Mouse (Mus musculus) heart, adult 9 months (tissue): ENCODE results near the gene Stambp.

Experiments
- DNase-seq, 2 experiments: peaks; one replicate each; pipeline ENCODE4 v3.0.0; 2022; ENCODE audit warnings: low spot score in 2 of 2

Stambp gene

GRCm38 (mm10) chr6:83568901-83569862 lies 3.3 kb downstream of the Stambp start:
- DNase-seq: no peak

GRCm38 (mm10) chr6:83555972-83556371 lies 16.6 kb downstream of the Stambp start:
- DNase-seq: no peak

DNA sequence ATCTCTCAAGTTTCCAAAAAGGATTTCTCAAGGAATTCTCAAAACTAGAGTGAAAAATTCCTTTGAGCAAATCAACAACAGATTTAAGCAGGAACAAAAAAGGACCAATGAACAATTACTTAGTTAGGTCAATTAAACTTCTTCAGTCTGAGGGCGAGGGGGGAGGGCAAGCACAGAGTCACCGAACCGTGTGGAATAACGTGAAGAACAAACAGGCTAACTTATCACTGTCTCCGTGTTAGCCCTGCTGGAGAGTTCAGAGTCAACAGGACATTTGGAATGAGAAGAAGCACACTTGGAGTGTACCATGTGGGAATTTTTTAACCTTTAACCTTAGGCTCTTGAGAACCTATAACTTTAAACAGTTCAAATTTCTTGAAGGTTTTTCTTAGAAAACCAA lies 24.2 kb downstream of the Stambp start:
- DNase-seq: no peak

GRCm38 (mm10) chr6:83545778-83546177 lies 26.8 kb downstream of the Stambp start:
- no peak for DNase-seq

DNA sequence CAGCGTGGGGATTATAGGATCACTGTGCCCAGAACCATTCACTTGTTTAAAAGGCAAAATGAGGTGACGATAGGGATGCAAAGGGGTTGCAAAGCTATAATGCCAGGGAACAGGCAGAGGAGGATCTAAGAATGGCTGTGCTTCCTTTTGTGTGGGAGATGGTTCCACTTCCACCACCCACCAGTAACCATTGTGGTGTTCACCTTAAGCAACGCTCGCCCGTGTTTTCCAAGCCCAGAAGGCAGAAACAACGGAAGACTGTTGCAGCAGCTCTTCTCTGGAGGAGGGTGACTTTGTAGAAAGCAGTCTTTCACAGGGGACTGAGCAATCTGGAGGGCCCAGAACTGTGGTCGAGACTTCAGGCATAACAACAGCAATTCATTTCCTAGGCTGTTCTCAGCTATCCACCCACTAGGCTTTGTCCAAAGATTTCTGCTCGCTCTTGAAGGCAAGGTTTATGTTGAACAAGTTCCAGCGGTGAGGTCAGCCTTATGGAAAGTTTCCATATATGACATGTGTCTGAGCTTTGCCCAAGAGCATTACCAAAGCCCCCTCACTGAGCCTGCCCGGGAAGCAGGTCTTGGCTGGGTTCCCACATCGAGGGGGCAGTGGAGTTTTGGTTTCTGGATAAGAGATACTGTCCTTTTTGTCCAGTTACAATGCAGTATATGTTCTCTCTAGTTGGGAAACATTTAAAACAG lies 30.6 kb downstream of the Stambp start:
- peak; percentile 15 to 42 for DNase-seq

- no peak for DNase-seq
These were observed 32.5 kb downstream of the Stambp start for GRCm38 (mm10) chr6:83540017-83540416.

DNA sequence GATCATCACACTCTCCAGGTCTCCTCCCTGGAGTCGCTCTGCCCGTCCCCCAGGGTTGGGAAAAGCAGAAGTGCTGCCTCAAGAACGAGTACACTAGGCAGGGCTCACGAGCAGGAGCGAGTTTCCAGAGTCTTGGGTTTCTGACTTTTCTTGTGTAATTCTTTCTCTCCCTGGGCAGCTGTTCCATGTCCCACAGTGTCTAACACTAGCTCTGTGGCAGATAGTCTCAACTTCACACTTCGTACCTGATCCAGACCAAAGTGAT lies 35.8 kb downstream of the Stambp start:
- no peak for DNase-seq

DNA sequence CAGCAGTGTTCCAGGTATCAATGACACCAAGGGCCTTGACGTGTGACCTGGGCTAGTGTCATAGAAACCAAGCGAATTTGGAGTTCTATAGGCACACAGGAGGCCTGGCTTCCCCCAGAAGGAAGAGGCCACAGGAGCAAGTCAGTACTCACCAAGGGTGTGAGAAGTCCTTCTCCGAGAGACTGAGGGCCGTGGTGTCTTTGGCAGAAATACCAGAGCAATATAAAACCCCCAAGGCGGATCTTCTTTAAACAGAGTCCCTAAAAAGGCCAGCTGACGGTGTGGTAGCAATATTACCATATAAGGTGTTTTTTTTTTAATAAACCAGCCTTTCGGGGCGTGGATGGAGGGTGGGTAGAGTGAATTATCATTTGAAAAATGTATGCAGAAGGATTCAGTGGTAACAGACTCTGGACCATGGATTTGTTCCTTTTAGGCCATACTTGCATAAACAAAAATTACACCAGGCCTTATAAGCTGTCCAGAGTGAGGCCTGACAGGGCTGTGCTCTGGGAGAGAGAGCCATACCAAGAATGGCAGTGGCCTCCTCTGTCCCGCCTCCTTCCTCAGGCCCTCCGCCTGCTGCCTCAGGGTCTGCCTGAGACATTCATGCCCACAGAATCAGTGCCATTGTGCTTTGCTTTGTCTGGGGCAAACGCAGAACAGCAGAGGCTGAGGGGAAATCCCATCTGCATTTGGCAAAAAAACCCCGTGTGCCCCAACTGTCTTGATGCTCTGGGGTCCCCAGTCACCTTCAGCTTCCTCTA lies 36.3 kb downstream of the Stambp start, which contains the start of gene Actg2:
TSS of gene Actg2 (minus strand) at position 238 of the 767 bp plus-strand sequence.
- no peak for DNase-seq

DNA sequence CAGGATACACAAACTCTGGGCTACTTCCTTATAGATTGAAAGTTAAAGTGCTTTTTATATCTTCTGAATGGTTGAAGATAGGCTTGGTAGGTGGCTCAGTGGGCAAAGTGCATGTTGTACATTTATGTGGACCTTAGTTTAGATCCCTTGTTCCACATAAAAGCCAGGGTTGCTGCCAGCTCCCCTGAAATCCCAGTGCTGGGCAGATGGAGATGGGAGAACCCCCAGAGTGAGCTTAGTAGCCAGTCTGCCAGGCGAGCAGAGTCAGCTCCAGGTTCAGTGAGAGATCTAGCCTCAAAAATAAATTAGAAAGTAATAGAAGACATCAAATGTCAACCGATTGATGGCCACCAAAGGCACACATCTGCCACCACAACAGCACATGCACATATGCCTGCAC lies 39.9 kb downstream of the Stambp start:
- no peak for DNase-seq

- no peak for DNase-seq
These were observed 49.3 kb downstream of the Stambp start for GRCm38 (mm10) chr6:83523194-83523593.

DNA sequence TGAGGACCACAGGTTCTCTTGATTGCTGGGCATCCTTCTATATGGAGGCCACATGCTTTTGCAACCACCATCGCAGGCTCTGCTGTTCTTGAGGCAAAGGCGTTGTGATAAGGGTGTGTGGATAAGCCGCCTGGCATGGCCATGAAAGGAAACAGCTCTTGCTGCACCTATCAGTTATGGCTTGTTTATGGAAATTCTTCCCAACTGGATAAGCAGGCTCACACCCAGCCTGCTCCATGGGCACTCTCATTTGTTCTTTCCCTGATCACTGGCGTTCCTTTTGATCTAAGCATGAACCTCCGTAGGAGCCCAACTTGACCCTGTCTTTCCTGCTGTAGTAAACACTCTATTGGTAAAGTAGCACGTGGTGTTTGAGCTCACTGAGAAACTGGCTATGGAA lies 50.7 kb downstream of the Stambp start:
- no peak for DNase-seq

DNA sequence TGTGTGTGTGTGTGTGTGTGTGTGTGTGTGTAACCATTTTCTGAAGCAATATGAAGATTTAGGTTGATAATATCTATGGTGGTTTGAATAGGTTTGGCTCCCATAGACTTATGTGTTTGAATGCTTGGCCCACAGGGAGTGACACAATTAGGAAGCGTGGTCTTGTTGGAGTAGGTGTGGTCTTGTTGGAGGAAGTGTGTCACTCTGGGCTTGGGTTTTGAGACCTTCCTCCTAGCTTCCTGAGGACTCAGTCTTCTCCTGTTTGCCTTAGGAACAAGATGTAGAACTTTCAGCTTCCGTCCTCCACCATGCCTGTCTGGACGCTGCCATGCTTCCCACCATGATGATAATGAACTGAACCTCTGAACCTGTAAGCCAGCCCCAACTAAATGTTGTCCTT lies 53.9 kb downstream of the Stambp start:
- no peak for DNase-seq

- no peak for DNase-seq
These were observed 57.4 kb downstream of the Stambp start for GRCm38 (mm10) chr6:83515172-83515571.

DNA sequence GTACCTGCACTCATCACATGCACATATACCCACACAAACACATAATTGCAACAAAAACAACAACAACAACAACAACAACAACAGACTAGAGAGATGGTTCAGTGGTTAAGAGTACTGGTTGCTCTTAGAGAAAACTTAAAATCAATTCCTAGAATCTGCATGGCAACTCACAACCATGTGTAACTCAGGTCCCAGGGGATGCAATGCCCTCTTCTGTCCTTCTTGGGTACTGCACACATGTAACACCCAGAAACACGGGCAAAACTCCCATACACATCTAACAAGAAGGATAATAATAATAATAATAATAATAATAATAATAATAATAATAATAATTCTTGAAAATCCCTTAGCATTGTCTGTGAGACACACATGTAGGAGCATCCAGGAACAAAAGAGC lies 60.0 kb downstream of the Stambp start:
- peak; percentile 20 to 68 for DNase-seq

DNA sequence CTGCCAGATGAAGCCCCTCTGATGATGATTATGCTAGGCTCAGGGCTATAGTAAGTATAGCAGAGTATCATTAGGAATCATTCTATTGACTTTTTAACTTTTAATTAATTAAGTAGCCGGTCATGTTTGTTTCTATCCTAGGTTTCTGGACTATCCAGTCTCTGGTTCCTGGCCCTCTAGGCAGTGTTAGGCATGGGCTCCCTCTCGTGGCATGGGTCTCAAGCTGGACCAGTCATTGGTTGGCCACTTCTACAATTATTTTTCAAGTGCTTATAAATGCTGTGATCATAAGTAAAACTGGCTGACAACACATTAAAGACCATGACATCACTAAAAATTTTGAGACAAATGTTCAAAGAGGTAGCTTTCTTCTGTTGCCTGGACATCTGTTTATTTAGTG lies 62.3 kb downstream of the Stambp start:
- no peak for DNase-seq

- DNase-seq: no peak
These were observed 63.1 kb downstream of the Stambp start for GRCm38 (mm10) chr6:83509442-83509841.

GRCm38 (mm10) chr6:83507168-83507546 lies 65.4 kb downstream of the Stambp start:
- no peak for DNase-seq

DNA sequence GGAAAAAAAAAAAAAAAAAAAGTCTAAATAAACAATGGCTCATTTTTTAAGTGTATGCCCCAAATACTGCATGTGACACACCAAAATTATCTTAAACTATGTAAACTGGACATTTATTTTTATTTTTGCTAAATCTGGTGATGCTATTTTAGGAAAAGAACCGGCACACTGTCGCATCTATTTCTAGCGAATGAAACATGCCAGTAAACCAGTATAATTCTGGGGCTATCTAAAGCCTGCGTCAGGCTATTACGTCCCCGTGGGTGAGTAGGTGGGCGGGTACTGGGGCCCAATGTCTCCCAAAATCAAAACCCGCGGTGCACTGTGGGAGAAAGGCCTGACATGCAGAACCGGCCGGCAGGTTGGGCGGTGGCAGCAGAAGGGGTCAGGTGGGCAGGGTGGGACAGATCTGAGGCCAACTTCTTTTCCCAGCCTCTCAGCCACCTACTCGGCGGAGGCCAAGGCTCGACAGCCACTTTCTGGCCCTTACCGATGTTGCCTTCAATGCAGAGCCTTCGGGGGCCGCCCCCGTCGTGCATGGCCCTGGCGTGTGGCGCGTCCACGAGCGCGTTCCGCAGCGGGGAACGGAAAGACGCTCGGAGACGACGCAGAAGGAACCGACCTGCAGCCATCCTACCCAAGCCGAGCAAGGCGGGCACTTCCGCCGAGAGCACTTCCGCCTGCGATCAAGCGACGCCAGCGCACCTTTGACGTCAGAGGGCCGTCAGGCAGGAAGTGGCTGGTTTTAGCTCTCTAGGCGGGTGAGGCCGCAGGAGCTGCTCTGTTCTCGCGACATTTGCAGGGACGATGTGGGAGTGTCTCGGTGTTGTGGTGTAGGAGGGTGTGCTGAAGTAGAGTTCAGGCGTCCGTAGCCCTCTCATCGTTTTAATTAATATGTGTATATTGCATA lies 66.0 kb downstream of the Stambp start, which contains the start of gene Dguok:
TSS of gene Dguok (minus strand) at position 712 of the 910 bp plus-strand sequence.
- peak; percentile 98 to 99 for DNase-seq

- DNase-seq: no peak
These were observed 67.0 kb downstream of the Stambp start for GRCm38 (mm10) chr6:83505554-83505953.

- no peak for DNase-seq
These were observed 69.2 kb downstream of the Stambp start for GRCm38 (mm10) chr6:83503361-83503760.

DNA sequence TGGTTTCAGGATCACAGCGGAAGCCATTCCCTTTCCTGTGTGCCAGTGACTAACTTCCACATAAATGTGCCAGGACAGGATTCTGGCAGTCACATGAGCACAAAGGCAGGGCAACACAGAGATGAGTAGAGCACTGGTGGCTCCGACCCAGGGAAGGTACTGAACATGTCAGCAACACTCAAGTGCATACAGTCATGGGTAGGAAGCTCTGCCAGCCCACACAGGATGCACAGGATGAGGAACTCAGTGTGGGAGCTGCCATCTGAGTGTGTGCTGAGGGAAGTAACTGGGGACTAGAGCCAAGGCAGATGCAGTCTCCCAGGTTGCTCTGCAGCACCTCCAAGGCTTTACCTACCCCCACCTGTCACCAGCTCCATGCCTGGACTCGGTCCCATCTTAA lies 69.9 kb downstream of the Stambp start:
- DNase-seq: peak; percentile 33 to 35
